Mouse (Mus musculus) brain, embryonic 18.5 days (tissue): Measurements from ENCODE around the gene Pole4.
"Not testable (repeated sequence)": the region's sequence is repeated elsewhere in the genome, so short reads cannot be mapped to it uniquely, and the experiment has no call there.

Experiments used
- DNase-seq: peaks from one replicate; pipeline ENCODE4 v3.0.0-alpha.2; 2012; ENCODE audit warnings: low read depth, low spot score

Gene Pole4

GRCm38 (mm10) chr6:82625331-82625730, 79.8 kb downstream of the Pole4 start:
- not testable (repeated sequence) for DNase-seq

- DNase-seq, result no peak
These were observed 92.0 kb downstream of the Pole4 start for GRCm38 (mm10) chr6:82613201-82613600.

- no peak for DNase-seq
These were observed 94.1 kb downstream of the Pole4 start for GRCm38 (mm10) chr6:82611049-82611448.

GRCm38 (mm10) chr6:82609339-82609926, 95.7 kb downstream of the Pole4 start:
- DNase-seq, result no peak

- DNase-seq, result no peak
These were observed 96.4 kb downstream of the Pole4 start for GRCm38 (mm10) chr6:82608756-82609155.

GRCm38 (mm10) chr6:82604791-82605190, 100.4 kb downstream of the Pole4 start:
- no peak for DNase-seq

GRCm38 (mm10) chr6:82603665-82604064, 101.5 kb downstream of the Pole4 start:
- no peak for DNase-seq

GRCm38 (mm10) chr6:82603228-82603627, 101.9 kb downstream of the Pole4 start:
- DNase-seq, result no peak

GRCm38 (mm10) chr6:82595461-82596090, 109.6 kb downstream of the Pole4 start:
- DNase-seq, result no peak

- no peak for DNase-seq
These were observed 115.8 kb downstream of the Pole4 start for GRCm38 (mm10) chr6:82589387-82589786.

GRCm38 (mm10) chr6:82585396-82585795, 119.8 kb downstream of the Pole4 start:
- no peak for DNase-seq

- DNase-seq, result no peak
These were observed 129.7 kb downstream of the Pole4 start for GRCm38 (mm10) chr6:82575445-82575844.
